In genomic region chr2:33323043-33323625, GRCm38 (mm10) we compare ENCODE assay signal across 6 mouse cellular contexts. TPM values are rescaled to one million over a fixed set of nuclear protein-coding genes. Genes with fewer than 3 reads are reported as not detected.
DNase-seq lines count a peak whose midpoint lies in the region; ATAC-seq and TF ChIP-seq lines count a peak whose summit lies in the region.
"Not testable (repeated sequence)": the region's sequence is repeated elsewhere in the genome, so short reads cannot be mapped to it uniquely, and the experiment has no call there.
"Had no signal": no experiment of that assay in that cellular context is flagged by ENCODE, and none has a peak within 500 bp of the region (broad histone marks: within the 10 kb centered on the region; RNA-seq: fewer than 3 reads in every experiment).

No protein-coding gene starts in this region.

- H3K27me3 ChIP-seq in hindbrain, postnatal 0 days (ENCODE audit: insufficient read depth, low read length), result not testable (repeated sequence)
- H3K27me3 ChIP-seq in midbrain, embryonic 12.5 days, result peaks cover 80% of the 10 kb centered on the region

- intact Hi-C loops in gastrocnemius, adult 2 months (cut with DNase I), result not testable (repeated sequence)

- not testable (repeated sequence) for H3K9me3 ChIP-seq in hindbrain, postnatal 0 days (ENCODE audit: low read length); midbrain, embryonic 12.5 days

- WGBS in hindbrain, postnatal 0 days, result 44% methylated on average over 9 of the region's 9 CpGs
- WGBS in midbrain, embryonic 12.5 days, result 49% methylated on average over 9 of the region's 9 CpGs

- not testable (repeated sequence) for H3K36me3 ChIP-seq in hindbrain, postnatal 0 days (ENCODE audit: insufficient read depth, low read length); midbrain, embryonic 12.5 days

- peak; percentile 38; the same call in 1 of the 2 replicates for ATAC-seq in hindbrain, postnatal 0 days
- ATAC-seq in midbrain, embryonic 12.5 days (ENCODE audit: low FRiP score, low read depth), result peak; percentile 69; the same call in 1 of the 2 replicates

- H3K4me3 ChIP-seq in gastrocnemius, adult 2 months; hindbrain, postnatal 0 days (ENCODE audit: low read length); midbrain, embryonic 12.5 days: not testable (repeated sequence)

- peak; percentile 35 for DNase-seq in embryo, embryonic 10 days (ENCODE audit: low spot score)
- not testable (repeated sequence) for DNase-seq in gastrocnemius, adult 2 months; hindbrain, postnatal 0 days (ENCODE audit: low spot score)
- DNase-seq in mesoderm, embryonic 11.5 days (ENCODE audit: low read depth, low spot score), result peak; percentile 44

- H3K9ac ChIP-seq in hindbrain, postnatal 0 days (replicated peaks; ENCODE audit: low read length); midbrain, embryonic 12.5 days (replicated peaks): not testable (repeated sequence)

- TF ChIP-seq CTCF in gastrocnemius, adult 2 months (IDR thresholded peaks at IDR 0.05); hindbrain, postnatal 0 days (IDR thresholded peaks at IDR 0.05; ENCODE audit: low read depth): not testable (repeated sequence)

- H3K27ac ChIP-seq in gastrocnemius, adult 2 months, result peak overlapping the region; percentile 44
- H3K27ac ChIP-seq in hindbrain, postnatal 0 days; midbrain, embryonic 12.5 days (replicated peaks): not testable (repeated sequence)

- H3K4me2 ChIP-seq in hindbrain, postnatal 0 days (ENCODE audit: low read depth, low read length); midbrain, embryonic 12.5 days (replicated peaks): not testable (repeated sequence)

- not testable (repeated sequence) for H3K4me1 ChIP-seq in hindbrain, postnatal 0 days (ENCODE audit: insufficient read depth, low read length); midbrain, embryonic 12.5 days

RNA-seq across cellular contexts. Expression of gene Ralgps1, which starts 48.2 kb away (rescaled TPM):
- 1 to 10 TPM; 2.5 to 3.1 TPM for total RNA-seq in gastrocnemius, adult 2 months (2021)
- 69.9 and 75.5 TPM in 2 replicates for total RNA-seq in hindbrain, postnatal 0 days (2014; rRNA removed)
- polyA plus RNA-seq in hindbrain, postnatal 0 days (2015; fragmentation: Nextera tagmentation; extraction: Ambion mirVana), result 18.8 and 20.7 TPM in 2 replicates
- 25.6 and 26.6 TPM in 2 replicates for polyA plus RNA-seq in midbrain, embryonic 12.5 days (2016; fragmentation: Nextera tagmentation; extraction: Ambion mirVana)
- polyA plus RNA-seq: erythroblast, embryonic 14.5 days had no signal

Comparison
In these comparisons a context has a peak if more than half of its experiments do, and no peak if none do; other contexts are left out.
1. RNA of gene Ralgps1, which starts 48.2 kb away (total RNA-seq): 69.9 to 75.5 TPM in hindbrain, postnatal 0 days; 2.5 to 3.1 TPM in gastrocnemius, adult 2 months; every median in the first group is over 10 times any median in the second.